Mouse (Mus musculus): ENCODE measurements at regions not wholly inside any gene's neighbourhood (a gene's known extent, or its start where the extent isn't known, plus 50 kb on each side); places are given as distances from the start of the nearest gene placed in this dataset.

DNA sequence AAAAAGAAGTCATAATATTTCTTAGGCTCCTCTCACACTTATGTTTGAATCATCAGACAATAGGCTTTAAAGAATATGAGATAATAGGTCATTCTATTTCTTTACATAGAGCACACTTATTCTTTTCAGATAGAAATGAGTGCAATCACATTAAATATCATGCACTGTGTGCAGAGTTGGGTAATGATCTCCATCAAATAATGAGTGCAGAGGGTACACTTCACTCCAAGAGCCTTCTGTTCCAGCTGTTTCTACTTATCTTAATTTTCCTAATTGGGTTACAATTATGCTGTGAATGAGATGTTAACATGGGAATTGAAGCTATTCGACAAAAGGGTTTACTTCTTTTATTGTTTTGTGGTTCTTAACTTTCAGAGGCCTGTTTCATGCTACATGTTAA is 707.5 kb upstream of the Mdga2 start:
- no peak for DNase-seq

DNA sequence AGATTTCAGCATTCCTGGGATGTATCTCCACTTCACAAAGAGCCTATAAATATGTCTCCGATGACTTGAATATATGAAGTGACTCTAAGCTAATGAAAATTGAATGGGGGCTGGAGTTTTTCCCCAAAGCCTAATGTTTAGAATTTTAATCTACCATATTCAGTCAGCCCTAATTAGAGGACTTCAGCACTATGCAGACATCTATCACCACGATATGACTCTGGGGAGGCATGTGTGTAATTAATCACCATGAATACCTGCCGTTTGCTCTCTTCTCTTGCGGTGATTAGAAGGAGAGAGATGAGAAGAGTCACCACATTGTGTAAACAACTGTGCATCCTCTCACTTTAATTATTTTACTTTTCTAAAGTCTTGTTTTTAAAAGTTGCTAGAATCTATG is 692.3 kb upstream of the Mdga2 start:
- no peak for DNase-seq

DNA sequence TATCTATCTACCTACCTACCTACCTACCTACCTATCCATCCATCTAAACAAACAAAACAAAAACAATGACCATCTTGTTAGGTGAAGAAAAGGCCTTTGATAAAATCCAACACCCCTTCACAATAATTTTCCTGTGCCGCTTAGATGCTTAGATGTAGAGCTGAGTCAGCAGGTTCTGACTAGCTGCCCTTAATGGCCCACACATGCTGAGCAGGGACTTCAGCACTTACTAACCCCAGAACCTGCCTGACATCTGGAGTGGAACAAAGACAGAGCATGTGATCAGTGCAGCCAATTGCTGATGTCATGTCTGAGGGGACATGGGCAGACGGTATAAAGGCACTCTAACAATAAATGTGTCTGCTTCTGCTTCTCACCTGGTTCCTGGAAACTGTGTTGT is 664.9 kb upstream of the Mdga2 start:
- no peak for DNase-seq

DNA sequence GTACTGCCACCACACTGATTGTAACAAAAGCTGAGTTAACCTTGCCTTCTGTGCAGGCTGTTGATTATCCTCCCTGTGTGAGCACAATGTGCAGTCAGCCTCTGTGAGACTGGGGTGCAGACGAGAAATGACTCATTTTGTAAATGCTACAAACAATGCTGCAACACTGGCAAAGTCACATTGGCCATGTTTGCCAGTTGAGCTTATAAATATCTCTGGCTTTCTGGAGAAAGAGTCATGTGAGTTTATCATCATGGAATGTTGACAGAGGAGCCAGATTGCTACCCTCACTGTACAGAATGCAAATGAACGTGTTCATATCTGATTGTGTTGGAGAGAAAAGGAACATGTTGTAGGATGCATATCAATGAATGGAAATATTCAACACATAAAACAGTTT is 640.3 kb upstream of the Mdga2 start:
- no peak for DNase-seq

DNA sequence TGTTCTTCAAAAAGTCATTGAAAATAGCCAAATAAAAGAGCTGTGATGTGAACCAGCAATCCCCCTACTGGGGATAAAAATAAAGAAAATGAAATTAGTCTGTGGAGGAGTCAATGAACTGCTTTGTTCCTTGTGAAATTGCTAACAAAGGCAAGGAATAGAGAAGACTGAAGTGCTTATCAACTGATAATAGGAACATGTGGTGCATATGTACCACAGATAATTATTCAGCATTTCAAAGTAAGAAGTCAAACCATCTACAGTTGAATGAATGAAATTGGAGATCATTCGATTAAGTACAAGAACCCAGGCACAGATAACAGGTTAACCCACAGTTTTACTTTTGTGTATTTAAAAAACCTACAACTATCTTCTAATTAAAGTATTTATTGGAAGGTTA is 638.4 kb upstream of the Mdga2 start:
- DNase-seq = no peak

DNA sequence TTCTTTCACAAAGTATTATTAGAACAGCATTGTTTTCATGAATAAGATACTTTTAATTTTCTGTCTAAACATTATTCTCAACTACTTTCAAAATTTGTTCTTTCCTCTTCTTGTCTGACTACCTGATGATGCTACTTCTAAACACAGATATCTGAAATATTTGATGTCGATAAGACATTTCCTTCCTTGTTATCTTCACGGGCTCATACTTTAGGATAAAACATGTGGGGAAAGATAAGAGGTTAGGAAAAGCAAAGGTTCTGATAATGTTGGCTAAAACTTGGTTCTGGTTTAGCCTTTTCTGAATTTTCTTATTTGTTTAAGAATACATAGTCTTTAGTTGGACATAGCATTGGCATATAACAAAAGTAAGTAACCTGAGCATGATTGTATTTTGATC is 630.3 kb upstream of the Mdga2 start:
- DNase-seq = no peak

DNA sequence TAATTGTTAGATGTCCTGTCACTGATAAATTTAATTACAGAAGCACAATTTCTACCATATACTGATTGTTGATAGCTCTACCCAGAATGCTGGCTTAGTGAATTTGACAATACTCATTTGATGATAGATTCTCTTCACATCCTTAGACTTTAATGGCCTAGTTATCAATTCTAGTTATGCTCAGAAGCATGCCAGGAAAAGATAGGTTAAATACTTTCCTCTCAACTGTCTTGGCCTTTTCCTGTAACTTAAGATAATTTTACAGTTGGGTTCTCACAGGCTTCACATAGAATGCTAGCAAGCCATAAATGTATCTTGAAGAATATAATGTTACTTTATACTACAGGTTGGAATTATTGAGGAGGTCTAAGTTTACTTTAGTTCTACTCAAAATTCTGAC is 625.2 kb upstream of the Mdga2 start:
- no peak for DNase-seq

DNA sequence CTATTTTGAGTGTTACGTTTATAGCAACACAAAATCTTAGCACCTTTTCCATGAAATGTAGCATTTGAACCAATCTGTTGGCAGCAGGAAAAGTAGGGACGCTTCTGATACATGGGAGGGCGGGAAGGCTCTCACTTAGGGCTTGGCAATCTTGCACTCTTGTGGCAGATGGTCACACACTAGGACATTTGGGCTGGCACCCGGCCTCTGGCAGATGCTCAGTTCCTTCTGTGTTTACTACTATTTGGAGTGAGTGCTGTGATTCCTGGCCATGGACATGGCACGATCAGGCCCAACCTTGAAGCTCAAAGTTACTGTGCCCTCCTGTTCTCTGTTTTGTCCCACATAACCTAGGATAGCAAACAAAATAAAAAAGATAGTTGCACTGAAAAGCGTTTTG is 581.9 kb upstream of the Mdga2 start:
- peak; percentile 66 for DNase-seq

DNA sequence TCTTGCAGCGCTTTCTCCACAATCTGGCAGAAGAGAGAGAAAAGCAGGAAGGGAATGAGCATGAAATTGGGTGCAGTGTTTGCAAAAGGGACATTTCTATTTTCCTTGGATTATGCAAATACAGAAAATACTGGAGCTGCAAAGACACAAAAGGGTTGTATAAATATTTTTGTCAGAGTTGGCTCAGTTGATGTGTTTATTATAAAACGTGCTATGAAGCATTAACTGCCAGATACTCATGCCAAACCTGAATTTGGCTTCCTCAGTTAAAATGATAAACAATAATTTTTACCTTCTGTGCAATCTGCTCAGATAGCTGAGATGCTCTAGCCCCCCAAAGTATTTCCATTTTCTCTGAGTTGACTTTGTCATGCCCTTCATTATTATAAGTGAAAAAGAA is 577.4 kb upstream of the Mdga2 start:
- DNase-seq = no peak

All from cerebellum, adult 11 months (tissue).